ENCODE assay signal across 9 mouse cellular contexts in the genomic region with DNA sequence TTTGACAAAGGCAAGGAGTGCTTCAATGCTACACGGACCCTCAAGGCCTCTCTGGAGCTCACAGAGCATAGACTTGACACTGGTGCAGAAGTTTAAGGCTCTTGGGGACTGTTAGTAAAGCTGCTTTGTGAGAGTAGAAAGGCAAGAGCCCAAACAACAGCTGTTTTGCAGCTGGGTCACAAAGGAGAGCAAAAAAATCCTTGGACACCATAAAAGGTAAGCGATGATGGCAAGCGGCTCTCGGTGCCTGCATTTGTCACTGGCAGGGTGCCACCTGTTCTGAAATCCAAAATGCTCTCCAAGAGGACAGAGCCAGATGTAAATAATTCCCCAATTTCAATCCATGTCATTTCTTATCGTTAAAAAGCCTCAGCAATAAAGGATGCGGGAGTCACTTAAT.
DNase-seq lines count a peak whose midpoint lies in the region; ATAC-seq and TF ChIP-seq lines count a peak whose summit lies in the region.
"Had no signal": no experiment of that assay in that cellular context is flagged by ENCODE, and none has a peak within 500 bp of the region (broad histone marks: within the 10 kb centered on the region; RNA-seq: fewer than 3 reads in every experiment).

No protein-coding gene starts in this region.

- WGBS in hindbrain, postnatal 0 days, result 64% methylated on average over 6 of the region's 6 CpGs
- WGBS in hindbrain, embryonic 14.5 days, result 73% methylated on average over 6 of the region's 6 CpGs
- WGBS in kidney, postnatal 0 days, result 25% methylated on average over 6 of the region's 6 CpGs
- WGBS in hindbrain, embryonic 16.5 days, result 66% methylated on average over 6 of the region's 6 CpGs

- H3K4me3 ChIP-seq in hindbrain, postnatal 0 days (ENCODE audit: low read length), result no peak overlapping the region
- no peak overlapping the region for H3K4me3 ChIP-seq in hindbrain, embryonic 14.5 days (replicated peaks; ENCODE audit: low read length)
- no peak overlapping the region for H3K4me3 ChIP-seq in kidney, postnatal 0 days (replicated peaks; ENCODE audit: low read depth, low read length)
- H3K4me3 ChIP-seq in hindbrain, embryonic 16.5 days (ENCODE audit: low read length), result no peak overlapping the region

- H3K9ac ChIP-seq in hindbrain, postnatal 0 days (replicated peaks; ENCODE audit: low read length), result no peak overlapping the region
- no peak overlapping the region for H3K9ac ChIP-seq in hindbrain, embryonic 14.5 days
- no peak overlapping the region for H3K9ac ChIP-seq in kidney, postnatal 0 days (ENCODE audit: low read depth, low read length)
- H3K9ac ChIP-seq in hindbrain, embryonic 16.5 days (ENCODE audit: low read depth, low read length), result no peak overlapping the region

- ATAC-seq in hindbrain, postnatal 0 days, result no peak
- no peak for ATAC-seq in hindbrain, embryonic 14.5 days (ENCODE audit: low FRiP score)
- ATAC-seq in kidney, postnatal 0 days (replicated peaks; ENCODE audit: low FRiP score, low read depth), result no peak
- ATAC-seq in hindbrain, embryonic 16.5 days, result no peak
- ATAC-seq in megakaryocyte-erythroid progenitor cell, adult 5-6 weeks (replicated peaks; ENCODE audit: low FRiP score, low TSS enrichment, poor library complexity, severe bottlenecking), result no peak

- H3K27me3 ChIP-seq in hindbrain, postnatal 0 days (ENCODE audit: insufficient read depth, low read length), result no peaks in the 10 kb centered on the region
- no peaks in the 10 kb centered on the region for H3K27me3 ChIP-seq in hindbrain, embryonic 14.5 days (ENCODE audit: control insufficient read depth, insufficient read depth, low read length)
- no peaks in the 10 kb centered on the region for H3K27me3 ChIP-seq in kidney, postnatal 0 days (ENCODE audit: insufficient read depth, low read length)
- no peaks in the 10 kb centered on the region for H3K27me3 ChIP-seq in hindbrain, embryonic 16.5 days (replicated peaks; ENCODE audit: control insufficient read depth, insufficient read depth, low read length)
- H3K27me3 ChIP-seq: CH12.LX had no signal

- H3K4me2 ChIP-seq in hindbrain, postnatal 0 days (ENCODE audit: low read depth, low read length), result no peak overlapping the region
- H3K4me2 ChIP-seq in hindbrain, embryonic 14.5 days (replicated peaks), result no peak overlapping the region
- H3K4me2 ChIP-seq in kidney, postnatal 0 days (ENCODE audit: low read length), result peak overlapping the region; percentile 13; the same call in 1 of the 2 replicates
- H3K4me2 ChIP-seq in hindbrain, embryonic 16.5 days (ENCODE audit: low read length), result no peak overlapping the region

- no peaks in the 10 kb centered on the region for H3K4me1 ChIP-seq in hindbrain, postnatal 0 days (ENCODE audit: insufficient read depth, low read length)
- no peaks in the 10 kb centered on the region for H3K4me1 ChIP-seq in hindbrain, embryonic 14.5 days (replicated peaks; ENCODE audit: control insufficient read depth, insufficient read depth, low read length)
- H3K4me1 ChIP-seq in kidney, postnatal 0 days (replicated peaks; ENCODE audit: insufficient read depth, low read length), result 0 out of 2 replicates have a peak, but pooled peaks cover 6% of the 10 kb centered on the region
- H3K4me1 ChIP-seq in hindbrain, embryonic 16.5 days (ENCODE audit: control insufficient read depth, insufficient read depth, low read depth, low read length), result no peaks in the 10 kb centered on the region

- H3K9me3 ChIP-seq in hindbrain, postnatal 0 days (ENCODE audit: low read length), result no peaks in the 10 kb centered on the region
- no peaks in the 10 kb centered on the region for H3K9me3 ChIP-seq in hindbrain, embryonic 14.5 days (ENCODE audit: control insufficient read depth, low read length)
- no peaks in the 10 kb centered on the region for H3K9me3 ChIP-seq in kidney, postnatal 0 days (replicated peaks; ENCODE audit: low read length)
- H3K9me3 ChIP-seq in hindbrain, embryonic 16.5 days (ENCODE audit: control insufficient read depth, low read length), result no peaks in the 10 kb centered on the region

- H3K27ac ChIP-seq in hindbrain, postnatal 0 days, result no peak overlapping the region
- no peak overlapping the region for H3K27ac ChIP-seq in hindbrain, embryonic 14.5 days
- H3K27ac ChIP-seq in kidney, postnatal 0 days, result peak overlapping the region; percentile 25; the same call in 1 of the 2 replicates
- no peak overlapping the region for H3K27ac ChIP-seq in hindbrain, embryonic 16.5 days (ENCODE audit: low read depth, low read length)

- no peak for TF ChIP-seq CTCF in hindbrain, postnatal 0 days (IDR thresholded peaks at IDR 0.05; ENCODE audit: low read depth)
- TF ChIP-seq CTCF in kidney, postnatal 0 days (IDR thresholded peaks at IDR 0.05; ENCODE audit: low read depth), result no peak

- peak; percentile 6 for DNase-seq in hindbrain, postnatal 0 days (ENCODE audit: low spot score)
- no peak for DNase-seq in hindbrain, embryonic 14.5 days (ENCODE audit: low spot score)
- peak; percentile 60 to 68 for DNase-seq in cerebellum, postnatal 14 days
- peak; percentile 80 for DNase-seq in kidney, postnatal 0 days (ENCODE audit: low spot score)
- DNase-seq in ovary, postnatal 14 days (ENCODE audit: low spot score), result peak; percentile 33
- DNase-seq in spleen, adult 18-20 months, result no peak

- H3K36me3 ChIP-seq in hindbrain, postnatal 0 days (ENCODE audit: insufficient read depth, low read length), result no peaks in the 10 kb centered on the region
- H3K36me3 ChIP-seq in hindbrain, embryonic 14.5 days (replicated peaks; ENCODE audit: control insufficient read depth, insufficient read depth), result no peaks in the 10 kb centered on the region
- no peaks in the 10 kb centered on the region for H3K36me3 ChIP-seq in kidney, postnatal 0 days (ENCODE audit: insufficient read depth, low read length)
- no peaks in the 10 kb centered on the region for H3K36me3 ChIP-seq in hindbrain, embryonic 16.5 days (ENCODE audit: control insufficient read depth, insufficient read depth, low read length)

Comparison
In these comparisons a context has a peak if more than half of its experiments do, and no peak if none do; other contexts are left out.
1. DNase-seq: peak in hindbrain, postnatal 0 days (single experiment), cerebellum, postnatal 14 days (2 of 2), kidney, postnatal 0 days (single experiment) and ovary, postnatal 14 days (single experiment); none in hindbrain, embryonic 14.5 days (single experiment) and spleen, adult 18-20 months (0 of 2).